Mouse (Mus musculus) forebrain, embryonic 11.5 days (tissue): ENCODE results near the gene Rdm1. TPM values are rescaled to one million over a fixed set of nuclear protein-coding genes. Genes with fewer than 3 reads are reported as not detected.

ENCODE experiments used
- ATAC-seq: fragments of 200-750 bp; cut with Nextera tagmentation; replicated peaks from 2 replicates; pipeline ENCODE4 v1.8.0; 2017; ENCODE audit warnings: moderate TSS enrichment; ENCODE audit not compliant: low FRiP score
- DNase-seq: peaks from one replicate; pipeline ENCODE4 v3.0.0-alpha.2; 2017; ENCODE audit warnings: low spot score
- H3K27ac ChIP-seq: fragments of 300-500 bp; sonication (generic); 2 replicates; pipeline ENCODE4 v1.5.1; 2014; ENCODE audit warnings: low read depth, low read length
- H3K27me3 ChIP-seq: fragments of 300-500 bp; sonication (generic); 2 replicates; pipeline ENCODE4 v1.6.1; 2014; ENCODE audit warnings: mild to moderate bottlenecking, low read length, mixed read lengths; ENCODE audit not compliant: control insufficient read depth, insufficient read depth
- H3K36me3 ChIP-seq: fragments of 300-500 bp; sonication (generic); 2 replicates; pipeline ENCODE4 v1.6.1; 2014; ENCODE audit warnings: mild to moderate bottlenecking, low read length, moderate library complexity, mixed read lengths; ENCODE audit not compliant: control insufficient read depth, insufficient read depth
- H3K4me1 ChIP-seq: fragments of 300-500 bp; sonication (generic); replicated peaks from 2 replicates; pipeline ENCODE4 v1.6.1; 2014; ENCODE audit warnings: low read length, mixed read lengths; ENCODE audit not compliant: control insufficient read depth, insufficient read depth
- H3K4me2 ChIP-seq: fragments of 300-500 bp; sonication (generic); 2 replicates; pipeline ENCODE4 v1.6.1; 2014; ENCODE audit warnings: low read depth, mild to moderate bottlenecking, low read length, moderate library complexity, mixed read lengths; ENCODE audit not compliant: severe bottlenecking
- H3K4me3 ChIP-seq: fragments of 300-500 bp; sonication (generic); 2 replicates; pipeline ENCODE4 v1.5.1; 2014; ENCODE audit warnings: low read depth, low read length
- H3K9ac ChIP-seq: fragments of 300-500 bp; sonication (generic); 2 replicates; pipeline ENCODE4 v1.6.1; 2014; ENCODE audit warnings: low read length
- H3K9me3 ChIP-seq: fragments of 300-500 bp; sonication (generic); 2 replicates; pipeline ENCODE4 v1.6.1; 2016; ENCODE audit warnings: low read length, mixed read lengths; ENCODE audit not compliant: control insufficient read depth
- WGBS: fragments of 180-500 bp; shearing (Covaris S2); extraction: QIAGEN DNeasy Blood & Tissue Kit; methylation state at CpG from one replicate; pipeline ENCODE4 v1.1.7; 2014; 5-methylcytosine and 5-hydroxymethylcytosine counted together
- polyA plus RNA-seq: library from polyadenylated mRNA; unstranded; fragments of >200 nt; fragmentation: Nextera tagmentation; extraction: Ambion mirVana; gene quantifications from 2 replicates; pipeline ENCODE4 v1.2.1, GENCODE M21; 2014

Gene Rdm1
- polyA plus RNA-seq, 1 experiment from 2014 or later = 45.6 TPM

DNA sequence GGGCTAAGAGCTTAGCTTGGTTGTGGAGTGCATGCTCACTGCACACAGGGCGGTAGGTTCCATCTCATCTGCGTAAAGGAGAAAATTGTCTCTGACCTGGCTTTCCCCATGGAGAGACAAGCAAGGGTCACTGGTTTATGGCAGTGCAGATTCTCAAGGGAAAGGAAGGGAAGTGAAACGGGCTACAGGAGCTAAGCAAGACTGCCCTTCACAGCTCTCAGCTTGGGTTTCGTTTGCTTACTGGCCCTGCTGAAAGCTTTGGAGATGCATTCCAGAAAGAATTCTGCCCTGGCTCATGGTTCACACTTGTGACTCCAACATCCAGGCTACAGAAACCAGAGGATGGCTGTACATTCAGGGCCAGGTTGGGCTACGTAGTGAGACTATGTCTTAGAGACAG, 51.8 kb downstream of the Rdm1 start:
- no peaks in the 10 kb centered on the region for H3K36me3 ChIP-seq
- H3K4me2 ChIP-seq = no peak overlapping the region
- no peak overlapping the region for H3K27ac ChIP-seq
- no peaks in the 10 kb centered on the region for H3K27me3 ChIP-seq
- no peak for ATAC-seq
- no peak for DNase-seq
- no peak overlapping the region for H3K4me3 ChIP-seq
- 82% methylated on average over 5 of the region's 5 CpGs for WGBS
- H3K4me1 ChIP-seq = no peaks in the 10 kb centered on the region
- no peaks in the 10 kb centered on the region for H3K9me3 ChIP-seq
- no peak overlapping the region for H3K9ac ChIP-seq

DNA sequence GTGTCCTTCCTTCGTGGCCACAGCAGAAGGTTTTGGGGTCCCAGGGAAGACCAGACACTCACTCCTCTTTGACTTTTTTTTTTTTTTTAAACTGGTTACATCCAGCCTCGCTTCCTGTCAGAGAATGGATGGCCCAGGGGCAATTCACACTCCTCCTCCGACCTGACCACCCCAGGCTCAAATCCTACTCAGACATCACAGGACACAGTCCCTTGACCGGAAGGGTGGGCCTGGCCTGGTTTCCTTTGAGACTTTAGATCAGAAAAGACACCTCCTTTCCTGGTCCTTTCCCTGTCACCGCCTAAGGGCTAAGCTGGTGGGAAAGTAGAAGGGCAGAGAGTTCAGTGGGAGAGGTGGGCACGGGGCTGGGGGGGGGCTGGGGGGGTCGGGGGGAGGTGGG, 52.9 kb downstream of the Rdm1 start:
- Histone ChIP-seq H3K27ac (no peak overlapping the region), H3K27me3 (no peaks in the 10 kb centered on the region), H3K4me1 (no peaks in the 10 kb centered on the region), H3K9ac (no peak overlapping the region), H3K36me3 (no peaks in the 10 kb centered on the region), H3K9me3 (no peaks in the 10 kb centered on the region), H3K4me3 (no peak overlapping the region), H3K4me2 (no peak overlapping the region)
- no peak for DNase-seq
- ATAC-seq = no peak
- WGBS = 49% methylated on average over 5 of the region's 7 CpGs

DNA sequence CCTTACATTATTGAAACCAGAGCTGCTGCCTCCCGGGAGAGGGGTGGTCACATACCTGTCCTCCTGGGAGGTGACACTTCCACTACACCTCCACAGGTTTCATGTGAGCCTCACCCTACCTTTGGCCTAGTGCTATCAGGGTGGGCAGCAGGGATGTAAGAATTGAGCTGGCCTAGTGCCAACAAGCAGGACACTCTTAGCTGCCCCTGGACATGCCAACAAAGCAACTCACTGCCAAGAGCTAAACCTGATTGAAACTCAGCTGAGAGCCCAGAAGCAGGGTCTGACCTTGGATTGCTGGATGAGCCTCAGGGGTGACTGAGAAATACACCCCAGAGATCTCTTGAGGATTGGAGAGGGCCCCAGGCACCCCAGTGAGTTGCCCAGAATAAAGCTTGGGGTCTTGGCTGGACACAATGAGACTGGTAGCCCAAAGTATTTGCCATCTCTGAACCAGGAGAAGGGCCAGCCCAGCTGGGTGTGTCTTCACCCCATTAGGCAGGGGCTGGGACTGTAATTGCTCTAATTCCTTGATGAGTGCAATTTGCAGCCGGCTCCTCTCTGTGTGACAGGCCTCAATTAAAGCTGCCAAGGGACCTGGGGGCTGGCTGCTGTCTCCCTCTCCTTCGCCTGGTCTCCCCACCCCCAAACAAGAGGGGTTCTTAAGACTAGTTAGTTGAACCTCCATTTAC, 53.8 kb downstream of the Rdm1 start:
- no peak for DNase-seq
- H3K4me1 ChIP-seq = no peaks in the 10 kb centered on the region
- H3K27ac ChIP-seq = 0 out of 2 replicates have a peak overlapping the region, but pooled peaks have one; percentile 33
- 35% methylated on average over 3 of the region's 3 CpGs for WGBS
- H3K27me3 ChIP-seq = no peaks in the 10 kb centered on the region
- H3K9me3 ChIP-seq = no peaks in the 10 kb centered on the region
- no peak for ATAC-seq
- no peak overlapping the region for H3K4me2 ChIP-seq
- H3K9ac ChIP-seq = no peak overlapping the region
- no peaks in the 10 kb centered on the region for H3K36me3 ChIP-seq
- H3K4me3 ChIP-seq = no peak overlapping the region

DNA sequence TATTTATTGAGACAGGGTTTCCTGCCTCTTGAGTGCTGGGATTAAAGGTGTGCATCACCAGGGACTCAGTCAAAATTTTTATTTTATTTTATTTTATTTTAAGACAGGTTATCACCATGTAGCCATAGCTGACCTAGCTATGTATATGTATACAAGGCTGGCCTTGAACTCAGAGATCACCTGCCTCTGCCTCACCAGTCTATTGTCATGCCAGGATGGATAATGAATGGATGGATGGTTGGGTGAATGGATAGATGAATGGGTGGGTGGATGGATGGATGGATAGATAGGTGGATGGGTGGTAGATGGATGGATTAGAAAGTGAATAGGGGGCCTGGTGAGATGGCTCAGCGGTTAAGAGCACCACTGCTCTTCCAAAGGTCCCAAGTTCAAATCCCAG, 55.0 kb downstream of the Rdm1 start:
- no peak overlapping the region for H3K9ac ChIP-seq
- no peak overlapping the region for H3K4me2 ChIP-seq
- ATAC-seq (no peak), DNase-seq (no peak)
- no peaks in the 10 kb centered on the region for H3K27me3 ChIP-seq
- H3K4me1 ChIP-seq = no peaks in the 10 kb centered on the region
- no peak overlapping the region for H3K27ac ChIP-seq
- 79% methylated on average over 1 of the region's 1 CpGs for WGBS
- no peak overlapping the region for H3K4me3 ChIP-seq
- no peaks in the 10 kb centered on the region for H3K36me3 ChIP-seq
- no peaks in the 10 kb centered on the region for H3K9me3 ChIP-seq

DNA sequence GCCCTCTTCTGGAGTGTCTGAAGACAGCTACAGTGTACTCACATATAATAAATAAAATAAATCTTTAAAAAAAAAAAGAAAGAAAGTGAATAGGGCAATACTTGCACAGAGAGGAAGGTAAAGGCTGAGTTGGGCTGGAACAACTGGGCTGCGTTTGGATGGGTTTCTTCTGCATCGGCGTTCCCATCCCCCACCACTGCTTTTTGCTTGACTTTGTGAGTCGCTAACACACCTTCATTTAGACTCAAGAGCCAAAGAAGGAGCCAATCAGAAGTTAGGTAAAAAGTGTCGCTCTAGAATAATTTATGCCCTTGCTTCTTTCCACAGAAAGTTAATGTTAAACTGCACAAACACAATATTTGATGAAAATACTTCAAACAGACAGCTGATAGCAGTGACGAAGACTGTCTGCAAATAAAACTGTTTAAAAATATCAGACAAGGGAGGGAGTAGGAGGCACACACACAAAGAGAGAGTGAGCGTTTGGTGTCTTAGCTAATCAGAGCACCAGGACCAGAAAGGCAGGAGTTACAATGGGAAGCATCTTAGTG, 55.5 kb downstream of the Rdm1 start:
- ATAC-seq (no peak), DNase-seq (no peak)
- Histone ChIP-seq H3K4me2 (no peak overlapping the region), H3K4me1 (no peaks in the 10 kb centered on the region), H3K36me3 (no peaks in the 10 kb centered on the region), H3K27me3 (no peaks in the 10 kb centered on the region), H3K9me3 (no peaks in the 10 kb centered on the region), H3K27ac (no peak overlapping the region), H3K9ac (no peak overlapping the region), H3K4me3 (no peak overlapping the region)
- WGBS = 76% methylated on average over 7 of the region's 7 CpGs

Other genes starting within 250 kb of the Rdm1 start
- gene Aarsd1, start 209.6 kb upstream of the Rdm1 start, polyA plus RNA-seq = 101 and 111 TPM in 2 replicates
- 8.2 and 9.5 TPM in 2 replicates for gene Gm27029, start 202.4 kb upstream of the Rdm1 start, polyA plus RNA-seq
- gene Rundc1, start 202.1 kb upstream of the Rdm1 start, polyA plus RNA-seq = 22.5 and 24.5 TPM in 2 replicates
- gene Ptges3l, start 201.9 kb upstream of the Rdm1 start, polyA plus RNA-seq = 1.6 and 2.7 TPM in 2 replicates
- gene Rpl27, start 184.9 kb upstream of the Rdm1 start, polyA plus RNA-seq = 370 and 424 TPM in 2 replicates
- gene Ifi35, start 178.8 kb upstream of the Rdm1 start, polyA plus RNA-seq = 3.8 and 3.9 TPM in 2 replicates
- gene Rnd2, start 162.2 kb upstream of the Rdm1 start, polyA plus RNA-seq = 43.5 and 49.0 TPM in 2 replicates
- gene Vat1, start 161.0 kb upstream of the Rdm1 start, polyA plus RNA-seq = 47.0 and 51.4 TPM in 2 replicates
- gene Brca1, start 75.2 kb upstream of the Rdm1 start, polyA plus RNA-seq = 27.8 and 32.1 TPM in 2 replicates
- gene Nbr1, start 75.0 kb upstream of the Rdm1 start, polyA plus RNA-seq = 96.0 and 97.1 TPM in 2 replicates
- 3.0 and 3.3 TPM in 2 replicates for gene Tmem106a, start 45.0 kb upstream of the Rdm1 start, polyA plus RNA-seq
- gene Gm11634, start 27.9 kb upstream of the Rdm1 start, polyA plus RNA-seq = 0.44 TPM in 1 of 2 replicates, not detected in the other
- gene Arl4d, start 38.3 kb downstream of the Rdm1 start, polyA plus RNA-seq = 8.0 and 10.6 TPM in 2 replicates
- gene Dhx8, start 105.7 kb downstream of the Rdm1 start, polyA plus RNA-seq = 43.6 and 46.4 TPM in 2 replicates
- 7.6 and 10.4 TPM in 2 replicates for gene Etv4, start 158.2 kb downstream of the Rdm1 start, polyA plus RNA-seq